Mouse (Mus musculus): Measurements from ENCODE around the gene Slc9c1.

DNA sequence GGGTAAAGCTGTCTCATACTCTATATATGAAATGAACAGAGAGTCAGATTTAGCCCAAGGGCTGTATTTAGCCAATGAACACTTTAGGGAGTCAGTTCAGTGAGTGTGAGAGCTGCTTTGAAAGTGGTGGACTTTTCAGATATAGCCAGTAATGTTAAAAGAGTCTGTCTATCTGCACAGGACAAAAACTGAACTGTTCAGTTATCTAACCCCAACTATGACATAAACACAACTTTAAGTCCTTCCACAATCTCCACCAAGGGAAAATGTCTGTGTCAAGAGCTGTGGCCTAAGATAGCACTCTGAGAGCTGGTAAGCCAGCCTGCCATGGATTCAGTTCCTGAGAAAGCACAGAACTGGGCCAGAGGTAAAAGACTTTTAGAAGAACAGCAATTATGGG is 7.0 kb downstream of the Slc9c1 start:
- TF ChIP-seq POLR2A (IDR thresholded peaks at IDR 0.05; ENCODE audit: control insufficient read depth, extremely low read depth, insufficient read depth, low read length, poor library complexity): no peak
- TF ChIP-seq CTCF (IDR thresholded peaks at IDR 0.05; ENCODE audit: borderline replicate concordance, control insufficient read depth, extremely low read depth, insufficient read depth, low read length, poor library complexity): no peak

Data from thymus, adult 2 months (tissue).